Mouse (Mus musculus): ENCODE measurements at regions not wholly inside any gene's neighbourhood (a gene's known extent, or its start where the extent isn't known, plus 50 kb on each side); places are given as distances from the start of the nearest gene placed in this dataset.

GRCm38 (mm10) chr10:42117523-42117922 is 99.3 kb upstream of the Armc2 start:
- DNase-seq (ENCODE audit: low spot score), result no peak
- WGBS, result 95% methylated on average over 5 of the region's 5 CpGs
- no peaks in the 10 kb centered on the region for H3K27me3 ChIP-seq (replicated peaks; ENCODE audit: control insufficient read depth, insufficient read depth, low read length)
- 0 out of 2 replicates have a peak, but pooled peaks cover under 1% of the 10 kb centered on the region for H3K4me1 ChIP-seq (replicated peaks; ENCODE audit: control insufficient read depth, insufficient read depth, low read length)
- no peak for ATAC-seq (replicated peaks; ENCODE audit: low FRiP score, low TSS enrichment, low read depth)
- no peaks in the 10 kb centered on the region for H3K36me3 ChIP-seq (ENCODE audit: control insufficient read depth, insufficient read depth, low read length)
- no peak overlapping the region for H3K27ac ChIP-seq (ENCODE audit: low read depth)
- H3K9ac ChIP-seq (ENCODE audit: low read length), result no peak overlapping the region
- H3K4me2 ChIP-seq (ENCODE audit: low read length), result no peak overlapping the region
- H3K9me3 ChIP-seq (ENCODE audit: control insufficient read depth, low read length), result no peaks in the 10 kb centered on the region
- no peak overlapping the region for H3K4me3 ChIP-seq (ENCODE audit: low read depth, low read length)

DNA sequence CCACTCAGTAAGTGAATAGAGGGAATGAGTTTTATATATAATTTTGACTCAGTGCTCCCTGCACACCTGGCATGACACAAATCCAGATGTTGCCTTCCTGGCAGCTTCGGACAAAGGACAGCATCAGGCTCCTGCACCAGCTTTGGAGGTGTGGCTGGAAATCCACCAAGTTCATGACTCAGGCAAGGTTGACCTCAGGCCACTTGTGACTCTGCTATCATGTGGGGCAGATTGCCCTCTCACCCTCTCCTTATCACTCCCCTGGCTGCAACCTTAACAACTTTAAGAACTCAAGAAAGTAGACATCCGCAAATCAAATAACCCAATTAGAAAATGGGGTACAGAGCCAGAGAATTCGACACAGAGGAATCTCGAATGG is 97.7 kb upstream of the Armc2 start:
- H3K9ac ChIP-seq (ENCODE audit: low read length), result no peak overlapping the region
- no peak for DNase-seq (ENCODE audit: low spot score)
- no peaks in the 10 kb centered on the region for H3K4me1 ChIP-seq (replicated peaks; ENCODE audit: control insufficient read depth, insufficient read depth, low read length)
- H3K36me3 ChIP-seq (ENCODE audit: control insufficient read depth, insufficient read depth, low read length), result no peaks in the 10 kb centered on the region
- no peak overlapping the region for H3K4me2 ChIP-seq (ENCODE audit: low read length)
- no peak overlapping the region for H3K4me3 ChIP-seq (ENCODE audit: low read depth, low read length)
- 82% methylated on average over 4 of the region's 4 CpGs for WGBS
- H3K27ac ChIP-seq (ENCODE audit: low read depth), result no peak overlapping the region
- no peak for ATAC-seq (replicated peaks; ENCODE audit: low FRiP score, low TSS enrichment, low read depth)
- H3K27me3 ChIP-seq (replicated peaks; ENCODE audit: control insufficient read depth, insufficient read depth, low read length), result no peaks in the 10 kb centered on the region
- no peaks in the 10 kb centered on the region for H3K9me3 ChIP-seq (ENCODE audit: control insufficient read depth, low read length)

DNA sequence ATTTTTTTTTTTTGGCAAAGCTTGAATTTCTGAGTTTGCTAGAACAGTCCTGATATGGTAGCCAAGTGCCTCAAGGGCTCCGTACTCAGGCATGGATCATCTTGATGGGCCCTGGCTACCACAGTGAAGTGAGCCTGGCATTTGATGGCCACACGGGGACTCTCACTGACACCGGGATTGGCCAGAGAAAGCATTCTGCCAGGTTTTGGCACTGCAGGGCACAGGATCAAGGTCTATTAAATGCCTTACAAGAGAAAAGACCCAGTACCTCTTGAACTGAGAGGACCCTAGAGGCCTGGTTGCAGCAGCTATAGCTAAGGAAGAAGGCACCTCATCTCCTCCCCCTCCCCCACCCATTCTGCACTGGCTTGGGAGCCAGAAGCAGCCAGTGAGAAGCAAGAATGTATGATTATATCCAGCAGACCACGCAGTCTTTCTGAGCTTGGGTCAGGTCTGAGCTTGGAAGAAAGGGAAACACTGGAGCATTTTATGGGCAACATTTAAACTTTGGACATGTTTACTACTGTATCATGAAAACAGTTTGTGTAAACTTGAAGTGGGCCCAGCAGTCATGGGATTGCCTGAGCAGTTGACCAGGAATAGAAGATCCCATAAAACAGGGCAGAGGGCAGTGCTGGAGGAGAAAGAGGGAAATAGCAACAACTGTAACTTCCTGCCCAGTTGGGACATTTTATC is 97.1 kb upstream of the Armc2 start:
- no peaks in the 10 kb centered on the region for H3K9me3 ChIP-seq (ENCODE audit: control insufficient read depth, low read length)
- H3K4me2 ChIP-seq (ENCODE audit: low read length), result no peak overlapping the region
- no peak overlapping the region for H3K27ac ChIP-seq (ENCODE audit: low read depth)
- 80% methylated on average over 4 of the region's 4 CpGs for WGBS
- DNase-seq (ENCODE audit: low spot score), result no peak
- H3K4me3 ChIP-seq (ENCODE audit: low read depth, low read length), result no peak overlapping the region
- no peaks in the 10 kb centered on the region for H3K36me3 ChIP-seq (ENCODE audit: control insufficient read depth, insufficient read depth, low read length)
- no peaks in the 10 kb centered on the region for H3K27me3 ChIP-seq (replicated peaks; ENCODE audit: control insufficient read depth, insufficient read depth, low read length)
- no peaks in the 10 kb centered on the region for H3K4me1 ChIP-seq (replicated peaks; ENCODE audit: control insufficient read depth, insufficient read depth, low read length)
- no peak for ATAC-seq (replicated peaks; ENCODE audit: low FRiP score, low TSS enrichment, low read depth)
- H3K9ac ChIP-seq (ENCODE audit: low read length), result no peak overlapping the region

GRCm38 (mm10) chr10:42110704-42111103 is 92.5 kb upstream of the Armc2 start:
- H3K27me3 ChIP-seq (replicated peaks; ENCODE audit: control insufficient read depth, insufficient read depth, low read length), result no peaks in the 10 kb centered on the region
- ATAC-seq (replicated peaks; ENCODE audit: low FRiP score, low TSS enrichment, low read depth) (no peak), DNase-seq (ENCODE audit: low spot score) (no peak)
- no peak overlapping the region for H3K27ac ChIP-seq (ENCODE audit: low read depth)
- H3K36me3 ChIP-seq (ENCODE audit: control insufficient read depth, insufficient read depth, low read length), result no peaks in the 10 kb centered on the region
- H3K4me1 ChIP-seq (replicated peaks; ENCODE audit: control insufficient read depth, insufficient read depth, low read length), result no peaks in the 10 kb centered on the region; the same call in 1 of the 2 replicates
- WGBS, result 90% methylated on average over 7 of the region's 7 CpGs
- H3K4me2 ChIP-seq (ENCODE audit: low read length), result no peak overlapping the region
- no peak overlapping the region for H3K9ac ChIP-seq (ENCODE audit: low read length)
- H3K9me3 ChIP-seq (ENCODE audit: control insufficient read depth, low read length), result no peaks in the 10 kb centered on the region
- no peak overlapping the region for H3K4me3 ChIP-seq (ENCODE audit: low read depth, low read length)

- WGBS, result 54% methylated on average over 8 of the region's 8 CpGs
- Histone ChIP-seq H3K9ac (ENCODE audit: low read length) (no peak overlapping the region), H3K4me1 (replicated peaks; ENCODE audit: control insufficient read depth, insufficient read depth, low read length) (no peaks in the 10 kb centered on the region; the same call in 1 of the 2 replicates), H3K27me3 (replicated peaks; ENCODE audit: control insufficient read depth, insufficient read depth, low read length) (no peaks in the 10 kb centered on the region), H3K27ac (ENCODE audit: low read depth) (no peak overlapping the region), H3K4me3 (ENCODE audit: low read depth, low read length) (no peak overlapping the region), H3K9me3 (ENCODE audit: control insufficient read depth, low read length) (peaks cover 4% of the 10 kb centered on the region; the same call in 1 of the 2 replicates), H3K4me2 (ENCODE audit: low read length) (no peak overlapping the region), H3K36me3 (ENCODE audit: control insufficient read depth, insufficient read depth, low read length) (no peaks in the 10 kb centered on the region)
- ATAC-seq (replicated peaks; ENCODE audit: low FRiP score, low TSS enrichment, low read depth) (0 out of 2 replicates have a peak, but pooled peaks have one; percentile 38), DNase-seq (ENCODE audit: low spot score) (no peak)
These were observed 90.2 kb upstream of the Armc2 start for GRCm38 (mm10) chr10:42108294-42109014.

GRCm38 (mm10) chr10:42107437-42108293 is 89.4 kb upstream of the Armc2 start:
- DNase-seq (ENCODE audit: low spot score) (no peak), ATAC-seq (replicated peaks; ENCODE audit: low FRiP score, low TSS enrichment, low read depth) (peak; percentile 51; the same call in 1 of the 2 replicates)
- no peaks in the 10 kb centered on the region for H3K36me3 ChIP-seq (ENCODE audit: control insufficient read depth, insufficient read depth, low read length)
- peaks cover 4% of the 10 kb centered on the region; the same call in 1 of the 2 replicates for H3K9me3 ChIP-seq (ENCODE audit: control insufficient read depth, low read length)
- no peak overlapping the region for H3K9ac ChIP-seq (ENCODE audit: low read length)
- H3K27ac ChIP-seq (ENCODE audit: low read depth), result no peak overlapping the region
- no peak overlapping the region for H3K4me2 ChIP-seq (ENCODE audit: low read length)
- H3K27me3 ChIP-seq (replicated peaks; ENCODE audit: control insufficient read depth, insufficient read depth, low read length), result no peaks in the 10 kb centered on the region
- H3K4me1 ChIP-seq (replicated peaks; ENCODE audit: control insufficient read depth, insufficient read depth, low read length), result no peaks in the 10 kb centered on the region; the same call in 1 of the 2 replicates
- H3K4me3 ChIP-seq (ENCODE audit: low read depth, low read length), result no peak overlapping the region
- WGBS, result 69% methylated on average over 12 of the region's 12 CpGs

- Histone ChIP-seq H3K4me2 (ENCODE audit: low read length) (no peak overlapping the region), H3K4me1 (replicated peaks; ENCODE audit: control insufficient read depth, insufficient read depth, low read length) (no peaks in the 10 kb centered on the region; the same call in 1 of the 2 replicates), H3K27ac (ENCODE audit: low read depth) (no peak overlapping the region), H3K4me3 (ENCODE audit: low read depth, low read length) (no peak overlapping the region), H3K9ac (ENCODE audit: low read length) (no peak overlapping the region), H3K27me3 (replicated peaks; ENCODE audit: control insufficient read depth, insufficient read depth, low read length) (no peaks in the 10 kb centered on the region), H3K9me3 (ENCODE audit: control insufficient read depth, low read length) (peaks cover 4% of the 10 kb centered on the region; the same call in 1 of the 2 replicates), H3K36me3 (ENCODE audit: control insufficient read depth, insufficient read depth, low read length) (no peaks in the 10 kb centered on the region)
- ATAC-seq (replicated peaks; ENCODE audit: low FRiP score, low TSS enrichment, low read depth) (no peak), DNase-seq (ENCODE audit: low spot score) (no peak)
- WGBS, result 89% methylated on average over 9 of the region's 9 CpGs
These were observed 88.4 kb upstream of the Armc2 start for GRCm38 (mm10) chr10:42106611-42107010.

DNA sequence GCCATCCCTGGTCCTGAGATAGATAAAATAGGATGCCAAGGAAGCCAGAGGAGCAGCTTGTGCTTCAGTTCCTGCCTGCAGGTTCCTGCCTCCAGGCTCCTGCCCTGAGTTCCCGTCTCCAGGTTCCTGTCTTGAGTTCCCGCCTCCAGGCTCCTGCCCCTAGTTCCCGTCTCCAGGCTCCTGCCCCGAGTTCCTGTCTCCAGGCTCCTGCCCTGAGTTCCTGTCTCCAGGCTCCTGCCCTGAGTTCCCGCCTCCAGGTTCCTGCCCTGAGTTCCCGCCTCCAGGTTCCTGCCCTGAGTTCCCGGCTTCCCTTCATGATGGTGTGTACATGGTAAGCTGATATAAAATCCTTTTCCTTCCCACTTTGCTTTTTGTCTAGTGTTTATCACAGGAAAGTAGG is 86.8 kb upstream of the Armc2 start:
- peaks cover 4% of the 10 kb centered on the region; the same call in 1 of the 2 replicates for H3K9me3 ChIP-seq (ENCODE audit: control insufficient read depth, low read length)
- no peaks in the 10 kb centered on the region for H3K36me3 ChIP-seq (ENCODE audit: control insufficient read depth, insufficient read depth, low read length)
- no peak for ATAC-seq (replicated peaks; ENCODE audit: low FRiP score, low TSS enrichment, low read depth)
- no peak overlapping the region for H3K4me3 ChIP-seq (ENCODE audit: low read depth, low read length)
- no peaks in the 10 kb centered on the region for H3K27me3 ChIP-seq (replicated peaks; ENCODE audit: control insufficient read depth, insufficient read depth, low read length)
- WGBS, result 93% methylated on average over 7 of the region's 7 CpGs
- no peak for DNase-seq (ENCODE audit: low spot score)
- no peaks in the 10 kb centered on the region; the same call in 1 of the 2 replicates for H3K4me1 ChIP-seq (replicated peaks; ENCODE audit: control insufficient read depth, insufficient read depth, low read length)
- H3K4me2 ChIP-seq (ENCODE audit: low read length), result no peak overlapping the region
- H3K27ac ChIP-seq (ENCODE audit: low read depth), result no peak overlapping the region
- no peak overlapping the region for H3K9ac ChIP-seq (ENCODE audit: low read length)
